Mouse (Mus musculus) layer of hippocampus, adult 9-11 months (tissue): ENCODE results near the gene Dlx1.

Experiments
- DNase-seq: peaks from one replicate; pipeline ENCODE4 v3.0.0; 2022

The Dlx1 gene

DNA sequence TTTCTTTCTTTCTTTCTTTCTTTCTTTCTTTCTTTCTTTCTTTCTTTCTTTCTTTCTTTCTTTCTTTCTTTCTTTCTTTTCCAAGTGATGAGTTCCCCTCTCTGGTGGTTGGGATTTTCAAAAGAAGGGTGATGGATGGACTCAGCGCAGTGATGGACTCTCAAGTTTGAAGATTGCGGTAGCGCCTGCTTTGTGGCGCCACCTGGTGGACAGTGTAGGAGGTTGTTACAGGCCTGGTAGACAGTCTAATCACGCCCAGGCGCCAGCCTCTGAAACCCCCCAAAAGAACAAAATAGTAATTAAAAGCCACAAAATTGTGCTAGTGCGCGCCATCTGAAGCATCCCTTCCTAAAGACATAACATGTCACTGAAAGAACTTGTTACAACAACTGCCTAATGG, 19.9 kb downstream of the Dlx1 start:
- DNase-seq = peak; percentile 25

DNA sequence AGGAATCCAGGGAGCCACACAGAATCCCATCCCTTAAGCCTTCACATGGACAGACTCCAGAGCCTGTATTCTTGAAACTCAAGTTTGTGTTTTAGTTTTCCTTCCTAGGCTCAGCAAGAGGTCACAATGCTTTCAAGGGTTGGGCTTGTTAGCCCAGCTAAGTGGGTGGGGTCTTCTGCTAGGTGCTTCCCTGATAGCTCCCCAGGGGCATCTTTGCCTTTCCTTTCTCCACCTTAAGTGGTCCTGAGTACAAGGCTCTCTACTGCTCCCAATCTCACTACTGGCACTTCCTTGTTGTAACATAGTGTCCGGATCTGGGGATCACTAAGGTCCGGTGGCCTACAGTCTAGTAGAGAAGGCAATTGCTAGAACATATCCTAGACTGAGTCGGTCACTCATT, 22.4 kb downstream of the Dlx1 start:
- no peak for DNase-seq

DNA sequence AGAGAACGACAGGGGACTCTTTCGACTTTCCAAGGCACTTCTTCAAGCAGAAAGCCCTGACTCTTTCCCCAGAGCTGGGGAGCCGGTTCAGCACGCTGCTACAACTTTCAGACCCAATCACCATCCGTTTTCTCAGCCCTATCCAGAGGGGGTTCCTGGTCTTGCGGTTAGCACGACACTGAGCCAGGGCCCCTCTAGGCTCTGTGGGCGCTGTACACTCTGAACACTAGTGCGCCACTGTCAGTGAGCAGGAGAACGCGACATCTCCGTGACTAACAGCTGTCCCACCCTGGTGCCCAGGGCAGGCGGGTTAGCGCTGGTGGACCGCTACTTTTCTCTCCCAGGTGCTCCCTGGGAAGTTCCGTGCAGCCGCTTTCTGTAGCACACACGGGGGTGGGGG, 23.8 kb downstream of the Dlx1 start:
- no peak for DNase-seq

DNA sequence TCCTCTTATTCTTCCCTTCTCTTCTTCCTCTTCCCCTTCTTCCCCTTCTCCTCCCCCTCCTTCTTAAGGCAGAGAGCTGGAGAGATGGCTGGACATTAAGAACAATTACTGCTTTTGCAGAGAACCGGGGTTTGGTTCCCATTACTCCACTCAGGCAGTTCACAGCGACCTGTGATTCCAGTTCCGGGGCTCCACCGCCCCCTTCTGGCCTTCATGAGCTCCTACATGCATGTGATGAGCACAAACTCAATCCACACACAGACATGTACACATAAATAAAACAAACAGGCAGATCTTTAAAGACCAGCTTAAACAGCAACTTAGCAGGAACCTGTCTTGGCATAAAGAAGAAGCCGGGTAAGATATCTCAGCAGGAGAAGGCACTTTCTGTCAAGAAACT, 28.2 kb downstream of the Dlx1 start:
- DNase-seq = no peak

DNA sequence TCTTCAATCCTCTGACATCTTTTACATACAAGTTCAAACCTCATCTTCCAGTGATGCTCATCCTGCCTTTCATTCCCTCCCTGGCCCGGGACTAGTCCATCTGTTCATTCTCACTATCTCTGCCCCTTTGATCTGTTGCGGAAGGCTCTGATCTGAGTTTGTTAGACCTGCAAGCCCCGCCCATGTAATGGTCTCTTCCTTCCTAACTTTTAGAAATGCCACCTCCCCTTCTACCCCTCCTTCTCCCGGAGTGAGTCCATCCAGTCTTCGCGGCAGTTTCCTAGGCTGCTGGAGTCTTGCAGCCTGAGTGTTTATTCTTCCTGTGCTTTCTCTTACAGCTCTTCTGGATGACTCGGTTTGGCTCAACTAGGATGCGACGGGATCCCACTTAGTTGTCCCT, 38.6 kb downstream of the Dlx1 start:
- no peak for DNase-seq

DNA sequence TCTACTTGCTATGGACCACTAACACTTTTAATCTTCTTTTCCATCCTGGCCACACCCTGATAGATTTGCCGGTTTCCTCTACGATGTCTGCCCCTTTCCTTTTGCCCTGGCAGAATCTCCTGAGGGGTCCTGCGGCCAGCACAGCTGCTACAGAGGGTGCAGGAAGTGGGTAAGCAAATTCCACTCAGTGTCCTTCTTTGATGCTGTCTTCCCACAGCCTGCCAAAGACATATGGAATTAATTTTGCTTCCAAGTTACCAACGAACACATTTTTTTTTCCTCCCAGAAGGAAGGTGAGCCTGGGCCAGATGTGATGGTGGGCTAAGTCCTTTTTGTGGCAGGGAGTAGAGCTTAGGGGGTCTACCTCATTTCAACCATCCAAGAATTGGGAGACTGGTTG, 45.8 kb downstream of the Dlx1 start:
- DNase-seq = no peak

GRCm38 (mm10) chr2:71577059-71577458, 49.1 kb downstream of the Dlx1 start:
- no peak for DNase-seq

DNA sequence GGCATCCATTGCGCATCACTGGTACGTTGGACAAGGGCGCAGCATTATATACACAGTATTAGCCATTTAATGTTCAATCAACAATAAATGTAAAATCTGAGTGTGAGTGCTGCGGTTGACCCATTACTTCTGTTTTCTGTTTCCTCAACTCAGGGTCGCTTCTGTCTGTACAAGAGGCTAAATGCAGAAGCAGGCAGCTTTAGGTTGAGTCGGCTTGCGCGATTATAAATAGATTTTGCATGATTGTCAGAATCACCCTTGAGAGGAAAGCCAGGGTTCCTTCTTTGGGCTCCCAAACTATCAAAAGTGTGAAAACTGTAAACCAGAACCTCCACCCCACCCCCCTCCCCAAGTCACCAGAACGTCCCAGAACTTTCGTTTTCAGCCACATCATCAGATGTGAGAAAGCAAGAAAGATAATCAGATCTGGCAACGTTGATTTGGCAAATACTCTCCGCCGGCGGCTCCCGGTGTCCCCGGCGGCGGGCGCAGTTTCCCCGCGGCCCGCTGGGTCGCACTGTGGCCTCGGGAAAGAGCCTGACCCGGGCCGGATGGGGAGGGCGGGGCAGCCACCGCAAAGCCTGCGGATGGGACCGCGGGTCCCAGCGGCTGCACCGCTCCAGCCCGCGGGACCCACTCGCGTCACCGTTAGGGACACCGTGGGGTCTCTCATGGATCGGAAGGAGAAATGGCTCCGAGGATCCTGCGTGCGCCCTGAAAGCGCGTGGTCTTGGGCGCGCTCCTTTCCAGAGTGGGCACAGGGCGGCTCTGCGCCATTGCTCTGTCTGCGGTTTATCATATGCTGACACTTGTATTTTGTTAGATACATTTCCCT, 52.9 kb downstream of the Dlx1 start:
- peak; percentile 52 for DNase-seq

DNA sequence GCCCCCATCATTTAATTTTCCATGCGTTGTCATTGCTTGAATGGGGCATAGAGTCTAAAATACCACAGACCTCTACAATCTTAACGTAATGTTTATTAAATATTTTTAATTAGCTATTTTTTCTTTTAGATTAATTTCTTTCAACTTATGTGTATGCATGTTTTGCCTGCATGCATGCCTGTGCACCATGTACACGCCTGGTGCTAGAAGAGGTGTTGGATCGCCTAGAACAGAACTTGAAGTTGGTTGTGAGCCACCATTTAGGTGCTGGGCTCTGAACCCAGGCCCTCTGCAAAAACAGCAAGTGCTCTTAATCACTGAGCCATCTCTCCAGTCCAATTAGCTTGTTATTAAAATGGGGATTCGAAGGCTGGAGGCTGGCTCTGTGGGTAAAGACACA, 53.6 kb downstream of the Dlx1 start:
- DNase-seq = no peak
